Mouse (Mus musculus) testis, adult 2 months (tissue): ENCODE results near the gene Ppp2r5c. TPM values are rescaled to one million over a fixed set of nuclear protein-coding genes. Genes with fewer than 3 reads are reported as not detected.

ENCODE experiments used
- H3K27ac ChIP-seq: fragments of 200-500 bp; 2 replicates; pipeline ENCODE4 v1.5.1; 2012; ENCODE audit warnings: low read depth, low read length; ENCODE audit not compliant: control insufficient read depth, insufficient read depth
- H3K27me3 ChIP-seq: fragments of 200-500 bp; 2 replicates; pipeline ENCODE4 v1.6.1; 2012; ENCODE audit warnings: mild to moderate bottlenecking, low read length, moderate library complexity; ENCODE audit not compliant: control insufficient read depth, insufficient read depth
- H3K36me3 ChIP-seq: fragments of 200-500 bp; 2 replicates; pipeline ENCODE4 v1.6.1; 2012; ENCODE audit warnings: mild to moderate bottlenecking, low read length; ENCODE audit not compliant: control insufficient read depth, insufficient read depth
- H3K4me1 ChIP-seq: fragments of 200-500 bp; 2 replicates; pipeline ENCODE4 v1.6.1; 2012; ENCODE audit warnings: low read length; ENCODE audit not compliant: control insufficient read depth, insufficient read depth
- H3K4me3 ChIP-seq: fragments of 200-500 bp; 2 replicates; pipeline ENCODE4 v1.5.1; 2012; ENCODE audit warnings: low read depth, mild to moderate bottlenecking, low read length, moderate library complexity, mixed read lengths; ENCODE audit not compliant: control insufficient read depth
- CTCF ChIP-seq: fragments of 200-500 bp; IDR thresholded peaks from 2 replicates; pipeline ENCODE4 v1.5.1; 2012; ENCODE audit warnings: low read depth, mild to moderate bottlenecking, inconsistent platforms, low read length, moderate library complexity; ENCODE audit not compliant: control insufficient read depth, insufficient read depth, insufficient replicate concordance
- POLR2A ChIP-seq: fragments of 200-500 bp; IDR thresholded peaks from 2 replicates; pipeline ENCODE4 v1.6.1; 2012; ENCODE audit warnings: low read depth, mild to moderate bottlenecking, inconsistent platforms, low read length, moderate library complexity; ENCODE audit not compliant: control insufficient read depth
- polyA plus RNA-seq: library from polyadenylated mRNA; depleted of rRNA; stranded (reverse); fragments of >200 nt; gene quantifications from 2 replicates; pipeline ENCODE4 v1.2.3, GENCODE M21; 2012

The Ppp2r5c gene
- polyA plus RNA-seq, 1 experiment = 202 TPM

DNA sequence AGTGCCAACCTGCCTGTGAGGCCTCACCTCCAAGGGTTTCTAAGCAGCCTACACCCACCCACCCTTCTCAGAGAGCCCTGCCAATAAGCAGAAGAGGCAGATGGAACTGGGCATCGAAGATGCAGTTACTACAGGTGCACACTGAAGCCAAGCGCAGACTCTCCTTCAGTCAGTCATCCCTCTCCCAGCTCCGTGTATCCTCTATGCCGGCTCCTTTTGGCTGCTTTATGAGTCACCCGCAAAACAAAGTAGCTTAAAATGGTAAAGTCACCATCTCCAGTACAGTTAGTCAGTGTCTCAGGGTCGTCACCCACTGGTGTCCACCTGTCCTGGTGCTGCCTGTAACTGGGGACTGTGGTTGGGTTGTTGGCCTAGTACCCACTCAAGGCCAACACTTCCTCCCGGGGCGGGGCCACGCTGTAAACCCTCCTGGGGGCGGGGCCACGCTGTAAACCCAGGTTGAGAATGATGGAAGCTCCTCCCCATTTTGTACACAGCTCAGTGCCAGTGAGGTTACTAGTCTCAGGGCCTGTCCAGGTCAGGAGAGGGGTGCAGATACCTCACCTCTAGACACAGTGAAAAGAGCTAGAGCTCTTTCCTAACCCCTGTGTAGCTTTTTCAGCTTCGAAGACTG is 17.5 kb upstream of the Ppp2r5c start:
- Histone ChIP-seq H3K27ac (no peak overlapping the region), H3K36me3 (no peaks in the 10 kb centered on the region), H3K27me3 (no peaks in the 10 kb centered on the region), H3K4me3 (no peak overlapping the region), H3K4me1 (peaks cover 6% of the 10 kb centered on the region; the same call in 1 of the 2 replicates)
- TF ChIP-seq CTCF = no peak
- no peak for TF ChIP-seq POLR2A

DNA sequence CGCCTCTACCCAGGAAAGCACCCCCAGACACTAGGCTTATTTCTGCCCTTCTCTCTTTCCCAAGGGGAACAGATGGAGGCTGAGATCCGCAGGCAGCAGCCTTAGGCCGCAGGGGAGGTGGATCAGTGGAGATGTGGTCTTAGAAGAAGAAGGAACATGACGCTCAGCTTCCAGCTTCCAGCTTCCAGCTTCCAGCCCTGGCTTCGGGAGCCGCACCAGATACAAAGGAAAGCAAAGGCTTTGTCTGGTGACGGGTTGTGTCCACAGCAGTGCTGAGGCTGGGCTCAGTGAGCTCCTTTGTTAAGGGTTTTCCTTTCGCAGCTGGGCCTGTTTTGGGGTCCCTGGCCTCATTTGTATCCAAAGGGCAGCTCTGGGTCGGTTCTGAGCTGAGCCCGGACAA is 16.9 kb upstream of the Ppp2r5c start:
- Histone ChIP-seq H3K4me3 (no peak overlapping the region), H3K36me3 (no peaks in the 10 kb centered on the region), H3K4me1 (peaks cover 6% of the 10 kb centered on the region; the same call in 1 of the 2 replicates), H3K27ac (no peak overlapping the region), H3K27me3 (no peaks in the 10 kb centered on the region)
- TF ChIP-seq CTCF = no peak
- no peak for TF ChIP-seq POLR2A

DNA sequence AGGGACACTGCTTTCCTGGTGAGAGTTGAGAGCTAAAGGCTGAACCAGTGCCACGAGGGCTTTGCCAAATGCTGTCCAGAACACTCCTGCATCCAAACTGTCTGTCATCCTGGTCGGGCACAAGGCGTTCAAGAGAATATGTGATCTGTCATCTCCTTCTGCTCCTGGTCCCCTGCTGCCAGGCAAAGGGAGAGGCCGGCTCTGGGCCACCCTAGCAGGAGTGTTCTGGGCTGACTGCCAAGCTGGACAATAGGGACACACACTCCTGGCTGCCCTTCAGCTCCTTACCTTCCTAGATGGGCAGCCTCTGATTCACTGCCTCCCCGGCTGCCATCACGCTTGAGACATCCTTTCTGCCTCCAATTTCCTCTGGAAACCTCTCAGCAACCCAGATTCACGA is 15.1 kb upstream of the Ppp2r5c start:
- H3K4me3 ChIP-seq = no peak overlapping the region
- H3K4me1 ChIP-seq = peaks cover 6% of the 10 kb centered on the region; the same call in 1 of the 2 replicates
- H3K36me3 ChIP-seq = no peaks in the 10 kb centered on the region
- no peak overlapping the region for H3K27ac ChIP-seq
- no peak for TF ChIP-seq CTCF
- TF ChIP-seq POLR2A = no peak
- H3K27me3 ChIP-seq = no peaks in the 10 kb centered on the region

- TF ChIP-seq POLR2A (no peak), CTCF (no peak)
- H3K27me3 ChIP-seq = no peaks in the 10 kb centered on the region
- H3K27ac ChIP-seq = no peak overlapping the region
- no peaks in the 10 kb centered on the region for H3K4me1 ChIP-seq
- H3K4me3 ChIP-seq = no peak overlapping the region
- no peaks in the 10 kb centered on the region for H3K36me3 ChIP-seq
Observed at GRCm38 (mm10) chr12:110436638-110437366, 10.1 kb upstream of the Ppp2r5c start.

GRCm38 (mm10) chr12:110437367-110437703 is 9.6 kb upstream of the Ppp2r5c start:
- Histone ChIP-seq H3K4me1 (no peaks in the 10 kb centered on the region), H3K36me3 (no peaks in the 10 kb centered on the region), H3K27ac (no peak overlapping the region), H3K27me3 (no peaks in the 10 kb centered on the region), H3K4me3 (no peak overlapping the region)
- TF ChIP-seq CTCF = no peak
- TF ChIP-seq POLR2A = no peak

DNA sequence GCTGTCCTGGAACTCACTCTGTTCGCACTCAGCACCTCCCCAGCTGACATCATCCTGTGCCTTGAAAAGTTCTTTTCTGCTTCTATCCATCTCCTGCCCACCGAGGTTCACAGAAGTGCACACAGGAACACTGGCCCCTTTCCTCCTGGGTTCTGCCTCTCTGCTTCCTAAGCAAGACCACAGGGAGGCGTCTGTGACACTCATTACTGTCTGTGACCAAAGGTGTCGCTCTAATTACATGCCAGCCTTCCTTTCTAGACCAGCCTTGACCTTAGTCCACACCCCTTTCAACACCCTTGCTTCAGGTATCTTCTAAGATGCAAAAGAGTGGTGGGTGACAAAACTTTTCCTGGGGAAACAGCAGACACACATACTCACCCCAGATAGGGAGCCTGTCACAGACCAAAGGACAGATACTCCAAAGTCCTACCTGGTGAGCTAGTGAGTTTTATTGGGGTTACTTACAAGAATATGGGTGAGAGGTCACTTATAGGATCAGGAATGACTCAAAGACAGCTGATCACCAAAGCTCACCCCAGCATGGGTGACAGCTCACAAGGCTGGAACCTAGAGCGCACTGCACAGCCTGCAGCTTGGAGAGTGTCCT is 8.4 kb upstream of the Ppp2r5c start:
- Histone ChIP-seq H3K4me3 (no peak overlapping the region), H3K27me3 (no peaks in the 10 kb centered on the region), H3K36me3 (no peaks in the 10 kb centered on the region), H3K4me1 (no peaks in the 10 kb centered on the region), H3K27ac (no peak overlapping the region)
- no peak for TF ChIP-seq POLR2A
- no peak for TF ChIP-seq CTCF

- Histone ChIP-seq H3K27me3 (no peaks in the 10 kb centered on the region), H3K4me3 (no peak overlapping the region), H3K27ac (no peak overlapping the region), H3K36me3 (no peaks in the 10 kb centered on the region), H3K4me1 (peaks cover 7% of the 10 kb centered on the region)
- no peak for TF ChIP-seq POLR2A
Observed at GRCm38 (mm10) chr12:110442238-110442637, 4.7 kb upstream of the Ppp2r5c start.

GRCm38 (mm10) chr12:110444530-110444929 is 2.4 kb upstream of the Ppp2r5c start:
- Histone ChIP-seq H3K4me1 (peaks cover 7% of the 10 kb centered on the region), H3K27me3 (no peaks in the 10 kb centered on the region), H3K36me3 (no peaks in the 10 kb centered on the region), H3K4me3 (no peak overlapping the region), H3K27ac (no peak overlapping the region)
- TF ChIP-seq POLR2A = no peak
- no peak for TF ChIP-seq CTCF
